Mouse (Mus musculus): ENCODE results near the gene Rc3h2.
A peak's percentile ranks its signal among the peaks of the same experiment; 100 is the strongest.

- TF ChIP-seq USF1 (IDR thresholded peaks at IDR 0.05; ENCODE audit: low read depth, low read length): no peak
- peak; percentile 84 for TF ChIP-seq TBP (conservative IDR thresholded peaks at IDR 0.05; ENCODE audit: low read depth, low read length)
Measured at GRCm38 (mm10) chr2:37358633-37359540, 63.8 kb downstream of the Rc3h2 start, which contains the start of gene Pdcl.

Measured in CH12.LX (cell line).